Mouse (Mus musculus) bone marrow macrophage, adult 2 months (primary cell): Measurements from ENCODE around the gene Dhx58. TPM values are rescaled to one million over a fixed set of nuclear protein-coding genes. Genes with fewer than 3 reads are reported as not detected.
A peak's percentile ranks its signal among the peaks of the same experiment; 100 is the strongest.

ENCODE experiments used
- H3K27ac ChIP-seq: 2 replicates; pipeline ENCODE4 v1.5.1; 2012; ENCODE audit warnings: low read depth, low read length; ENCODE audit not compliant: insufficient read depth
- H3K4me1 ChIP-seq: 2 replicates; pipeline ENCODE4 v1.6.1; 2012; ENCODE audit warnings: low read length; ENCODE audit not compliant: control insufficient read depth, insufficient read depth
- H3K4me3 ChIP-seq: 2 replicates; pipeline ENCODE4 v1.5.1; 2012; ENCODE audit warnings: mild to moderate bottlenecking, low read length, moderate library complexity; ENCODE audit not compliant: insufficient read depth
- CTCF ChIP-seq: IDR thresholded peaks from 2 replicates; pipeline ENCODE4 v1.5.1; 2012; ENCODE audit warnings: low read depth, mild to moderate bottlenecking, low read length, moderate library complexity
- POLR2A ChIP-seq: IDR thresholded peaks from 2 replicates; pipeline ENCODE4 v1.6.1; 2012; ENCODE audit warnings: mild to moderate bottlenecking, low read depth, low read length, borderline replicate concordance
- polyA plus RNA-seq: library from polyadenylated mRNA; stranded (reverse); fragments of >200 nt; gene quantifications from 2 replicates; pipeline ENCODE4 v1.2.4, GENCODE M21; 2012; ENCODE audit not compliant: missing spikeins, insufficient read depth, insufficient read length

The Dhx58 gene
- polyA plus RNA-seq, 1 experiment: 58.8 TPM

DNA sequence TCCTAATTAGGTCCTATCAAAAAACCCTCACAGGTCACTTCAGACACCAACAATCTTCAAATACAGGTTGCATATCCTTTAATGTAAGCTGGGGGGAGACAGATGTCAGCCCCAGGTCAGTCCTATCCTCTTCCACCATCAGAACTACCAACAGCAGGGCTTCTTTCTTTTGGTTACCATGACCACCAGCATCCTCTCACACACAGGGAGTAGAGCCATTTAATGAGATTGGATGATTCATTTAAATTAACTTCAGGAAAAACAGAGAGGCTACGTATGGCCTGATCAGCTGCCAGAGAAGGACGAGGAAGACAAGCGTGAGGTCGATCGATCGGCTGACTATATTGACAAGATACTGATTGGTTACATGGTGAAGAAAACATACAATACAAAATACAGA lies 10.9 kb upstream of the Dhx58 start:
- H3K27ac ChIP-seq: no peak overlapping the region
- H3K4me1 ChIP-seq: peaks cover 41% of the 10 kb centered on the region
- no peak for TF ChIP-seq CTCF
- TF ChIP-seq POLR2A: no peak
- H3K4me3 ChIP-seq: no peak overlapping the region

DNA sequence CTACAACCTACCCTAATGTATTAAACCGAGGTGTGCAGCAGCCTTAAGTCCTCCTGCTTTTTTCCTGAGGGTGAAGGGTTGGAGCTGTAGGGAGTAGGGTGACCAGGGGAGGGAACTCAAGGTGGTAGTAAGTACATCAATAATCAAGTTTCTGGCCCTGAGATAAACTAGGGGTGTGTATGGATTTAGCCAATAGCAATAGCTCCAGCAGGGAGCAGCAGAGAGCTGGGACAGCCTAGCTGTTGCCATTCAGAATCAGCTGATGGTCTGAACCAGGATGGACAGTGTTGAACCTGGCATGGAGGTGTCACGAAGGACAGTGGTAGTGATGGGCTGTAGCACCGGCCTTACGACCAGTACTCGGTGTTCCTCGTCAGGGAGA lies 10.5 kb upstream of the Dhx58 start:
- peak overlapping the region; percentile 55 for H3K27ac ChIP-seq
- peaks cover 37% of the 10 kb centered on the region for H3K4me1 ChIP-seq
- TF ChIP-seq POLR2A: no peak
- peak; percentile 76 for TF ChIP-seq CTCF
- peak overlapping the region; percentile 51 for H3K4me3 ChIP-seq

DNA sequence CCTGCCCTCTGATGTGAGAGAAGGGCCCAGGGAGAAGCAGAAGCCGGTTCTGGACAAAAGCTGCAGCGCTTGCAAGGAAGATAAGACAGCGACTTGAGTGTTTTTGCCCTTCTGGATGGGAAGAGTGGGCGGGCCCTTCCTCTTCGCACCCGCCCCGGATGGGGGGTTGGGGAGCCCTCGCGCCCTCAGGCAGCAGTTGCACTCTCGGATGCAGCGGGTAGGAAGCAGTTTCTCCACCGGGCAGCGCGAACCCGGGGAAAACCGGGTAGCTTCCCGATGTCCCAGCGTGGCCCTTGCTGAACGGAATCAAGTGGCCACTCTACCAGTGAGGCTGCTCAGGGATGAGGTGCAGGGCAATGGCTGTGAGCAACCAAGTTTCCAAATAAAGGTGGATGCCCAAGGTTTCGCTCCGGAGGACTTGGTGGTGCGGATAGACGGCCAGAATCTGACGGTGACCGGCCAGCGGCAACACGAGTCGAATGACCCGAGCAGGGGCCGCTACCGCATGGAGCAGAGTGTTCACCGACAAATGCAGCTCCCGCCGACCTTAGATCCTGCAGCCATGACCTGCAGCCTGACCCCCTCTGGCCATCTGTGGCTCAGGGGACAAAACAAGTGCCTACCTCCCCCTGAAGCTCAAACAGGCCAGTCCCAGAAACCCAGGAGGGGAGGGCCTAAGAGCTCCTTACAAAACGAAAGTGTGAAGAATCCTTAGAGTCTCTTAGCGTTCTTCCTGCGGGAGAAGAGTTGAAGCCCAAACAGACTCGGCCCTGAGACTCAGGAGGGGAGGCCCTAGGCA lies 9.9 kb upstream of the Dhx58 start, which contains the start of gene Hspb9:
Gene Hspb9 (plus strand): TSS at position 116 of the 799 bp plus-strand sequence.
- Histone ChIP-seq H3K27ac (peak within 1 kb of the TSS; percentile 63), H3K4me1 (peaks cover 34% of the 10 kb centered on the region), H3K4me3 (peak within 1 kb of the TSS; percentile 51)
- no peak for TF ChIP-seq CTCF
- TF ChIP-seq POLR2A: no peak

DNA sequence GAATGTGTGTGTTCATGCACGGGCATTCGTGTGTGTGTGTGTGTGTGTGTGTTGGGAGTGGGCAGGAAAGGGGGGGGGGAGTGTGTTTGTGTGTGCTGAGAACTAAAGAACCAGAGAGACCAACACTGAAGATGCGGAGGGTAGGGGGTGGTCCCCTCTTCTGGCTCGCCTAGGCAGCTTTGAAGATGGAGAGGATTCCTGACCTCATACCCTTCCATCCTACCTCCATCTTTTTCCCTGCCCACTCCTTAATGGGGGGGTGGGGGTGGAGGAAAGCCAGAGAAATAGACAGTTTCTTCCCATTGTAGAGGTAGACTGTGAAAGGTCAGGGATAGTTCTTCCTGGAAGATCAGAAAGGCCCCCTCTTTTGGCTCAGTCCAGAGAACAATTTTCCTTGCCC lies 9.1 kb upstream of the Dhx58 start:
- H3K4me3 ChIP-seq: peak overlapping the region; percentile 51; the same call in 1 of the 2 replicates
- peak overlapping the region; percentile 63 for H3K27ac ChIP-seq
- peaks cover 28% of the 10 kb centered on the region for H3K4me1 ChIP-seq
- TF ChIP-seq CTCF: no peak
- TF ChIP-seq POLR2A: no peak

DNA sequence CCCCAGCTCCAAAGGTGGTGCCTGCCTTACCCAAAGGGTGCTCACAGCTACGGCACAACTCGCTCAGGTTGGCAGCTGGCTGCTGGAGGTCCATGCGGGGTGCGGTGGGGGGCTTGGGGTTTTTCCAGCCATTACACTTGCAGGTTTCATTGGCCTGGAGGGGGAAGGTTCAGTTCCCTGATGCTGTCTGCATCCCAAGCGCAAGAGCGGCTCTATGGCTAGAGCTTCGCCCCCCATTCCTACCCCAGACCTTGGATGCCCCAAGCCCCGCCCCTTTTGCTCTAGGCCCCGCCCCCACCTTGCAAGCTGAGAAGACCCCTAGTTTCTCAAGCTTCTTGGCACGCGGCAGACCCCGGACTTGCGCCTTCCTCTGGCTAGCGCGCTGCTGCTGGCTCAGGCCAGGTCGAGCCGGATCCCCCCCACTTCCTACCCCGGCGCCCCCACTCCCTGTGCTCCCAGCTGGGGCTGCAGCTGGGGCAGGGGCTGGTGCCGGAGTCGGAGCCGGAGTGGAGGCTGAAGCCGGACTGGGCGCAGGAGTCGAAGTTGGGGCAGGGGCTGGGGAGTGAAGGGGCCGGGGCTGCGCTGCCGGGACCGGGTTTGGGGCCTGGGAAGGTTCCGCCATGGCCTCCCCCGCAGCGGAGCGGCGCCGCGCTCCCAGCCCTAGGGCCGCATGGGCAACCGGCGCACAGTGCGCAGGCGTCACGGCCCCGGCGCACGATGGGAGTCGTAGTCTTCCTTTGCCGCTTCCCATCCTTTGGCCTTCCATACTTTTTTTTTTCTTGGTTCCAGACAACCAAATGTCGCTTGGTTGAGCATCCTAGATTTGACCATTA lies 7.9 kb upstream of the Dhx58 start, which contains the start of gene Kat2a:
Gene Kat2a (minus strand): TSS at position 683 of the 833 bp plus-strand sequence.
- Histone ChIP-seq H3K4me1 (peaks cover 28% of the 10 kb centered on the region), H3K27ac (peak within 1 kb of the TSS; percentile 63), H3K4me3 (peak within 1 kb of the TSS; percentile 82)
- peak; percentile 81; the same call in 1 of the 2 replicates for TF ChIP-seq POLR2A
- no peak for TF ChIP-seq CTCF

DNA sequence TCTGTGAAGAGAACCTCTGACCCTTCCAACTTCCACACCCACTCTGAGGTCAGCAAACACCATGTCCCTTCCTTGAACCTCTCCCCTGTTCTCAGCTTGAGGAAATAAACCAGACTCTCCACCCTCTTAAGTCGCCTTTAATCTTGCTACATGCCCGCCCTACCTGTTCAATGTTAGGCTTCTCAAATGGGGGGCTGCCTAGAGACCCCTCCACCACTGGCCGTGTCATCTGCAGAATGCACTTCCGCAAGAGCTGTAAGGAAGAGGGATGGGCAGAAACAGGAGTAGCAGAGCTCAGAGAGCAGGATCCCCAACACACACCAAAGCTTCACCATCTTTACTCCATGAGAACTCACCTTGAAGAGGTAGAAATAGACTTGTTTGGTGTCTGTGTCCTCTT lies 6.9 kb upstream of the Dhx58 start:
- TF ChIP-seq CTCF (no peak), POLR2A (no peak)

DNA sequence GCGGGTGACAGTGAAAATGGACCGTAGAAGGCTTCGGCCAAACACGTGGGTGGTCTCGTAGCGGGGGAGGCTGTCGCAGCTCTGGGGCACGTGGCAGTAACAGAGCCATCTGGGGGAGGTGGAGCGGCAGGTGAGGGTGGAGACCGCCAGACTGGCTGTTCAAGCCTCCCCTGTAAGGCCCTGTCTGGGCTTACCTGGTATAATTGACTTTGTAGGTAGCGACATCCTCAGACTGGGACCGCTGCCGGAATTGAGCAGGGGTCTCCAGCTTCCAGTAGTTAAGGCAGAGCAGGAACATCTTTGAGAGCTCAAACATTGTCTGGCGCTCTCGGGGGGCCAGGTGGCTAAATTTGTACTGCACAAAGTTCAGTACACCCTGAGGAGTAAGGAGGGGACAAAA lies 6.5 kb upstream of the Dhx58 start:
- TF ChIP-seq POLR2A (no peak), CTCF (no peak)
- H3K4me1 ChIP-seq: peaks cover 28% of the 10 kb centered on the region
- no peak overlapping the region for H3K4me3 ChIP-seq
- H3K27ac ChIP-seq: no peak overlapping the region

More for the DNA sequence above, 6.9 kb upstream of the Dhx58 start:
- H3K27ac ChIP-seq: no peak overlapping the region
- peaks cover 28% of the 10 kb centered on the region for H3K4me1 ChIP-seq
- peak overlapping the region; percentile 82; the same call in 1 of the 2 replicates for H3K4me3 ChIP-seq

DNA sequence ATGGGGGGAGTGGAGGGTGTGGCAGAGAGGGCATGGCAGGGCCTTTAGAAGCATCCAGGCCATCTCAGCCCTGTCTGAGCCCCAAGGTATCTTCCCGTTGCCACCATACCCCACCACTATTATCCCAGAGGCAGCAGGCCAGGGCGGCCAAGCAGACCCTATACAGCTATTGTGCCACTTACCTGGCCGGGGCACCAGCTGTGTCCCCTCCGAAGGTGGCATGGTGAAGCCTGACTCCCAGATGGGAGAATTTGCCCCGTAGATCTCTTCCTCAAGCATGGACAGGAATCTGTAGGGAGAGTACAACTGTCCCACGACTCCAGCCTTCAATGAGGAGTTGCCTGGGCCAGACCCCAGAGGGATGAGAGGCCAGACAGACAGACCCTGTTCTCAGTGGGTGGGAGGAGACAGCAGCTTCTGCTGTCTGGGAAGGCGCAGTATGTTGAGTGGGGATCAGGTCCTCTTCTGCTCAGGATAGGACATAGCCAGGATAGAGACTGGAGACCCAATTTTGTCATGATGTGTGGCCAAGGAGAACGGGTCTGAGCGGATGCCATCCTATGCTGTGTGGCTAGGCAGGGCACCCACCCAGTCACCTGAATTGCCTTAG lies 5.2 kb upstream of the Dhx58 start:
- H3K4me1 ChIP-seq: peaks cover 32% of the 10 kb centered on the region
- no peak for TF ChIP-seq CTCF
- no peak for TF ChIP-seq POLR2A
- no peak overlapping the region for H3K27ac ChIP-seq
- H3K4me3 ChIP-seq: no peak overlapping the region

DNA sequence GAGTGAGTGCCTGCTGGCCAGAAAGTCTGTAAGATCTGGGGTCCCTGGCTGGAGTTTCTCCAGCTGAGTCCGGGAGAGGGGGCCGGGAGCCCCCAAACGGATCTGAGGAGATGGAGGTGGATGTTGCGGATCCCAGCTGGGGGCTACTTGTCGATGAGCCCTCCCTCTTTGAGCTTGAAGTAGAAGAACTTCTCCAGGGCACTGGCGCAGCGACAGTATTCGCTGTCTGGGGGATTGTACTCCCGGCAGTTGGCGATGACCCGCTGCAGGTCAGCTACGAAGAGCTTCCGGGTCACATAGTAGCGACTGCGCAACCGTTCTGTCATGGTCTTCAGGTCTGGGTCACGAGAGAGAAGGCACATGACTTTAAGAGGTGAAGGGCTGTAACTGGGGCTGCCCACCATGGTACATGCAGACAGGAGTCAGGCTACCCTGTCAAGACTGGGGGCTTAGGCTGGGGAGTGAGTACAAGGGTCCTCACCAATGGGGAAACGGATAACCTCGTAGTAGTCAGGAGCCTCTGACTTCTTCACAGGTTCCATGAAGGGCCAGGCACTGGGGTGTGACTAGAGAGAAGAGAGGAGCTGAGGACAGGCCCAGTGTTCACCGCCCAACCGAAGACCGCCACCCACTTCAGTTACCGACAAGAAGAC lies 1.1 kb upstream of the Dhx58 start:
- Histone ChIP-seq H3K4me1 (peaks cover 17% of the 10 kb centered on the region), H3K27ac (no peak overlapping the region), H3K4me3 (no peak overlapping the region)
- TF ChIP-seq CTCF (no peak), POLR2A (no peak)
